Mouse (Mus musculus): ENCODE measurements around the gene Baat. TPM values are rescaled to one million over a fixed set of nuclear protein-coding genes. Genes with fewer than 3 reads are reported as not detected.

The Baat gene
- total RNA-seq (2021): under 1 TPM in 1 of 2 experiments, not detected in 1; 0.39 TPM
- long read RNA-seq, experiment 1: 0 reads
- long read RNA-seq, experiment 2: 0 reads

- no peak within 1 kb of the TSS for H3K4me3 ChIP-seq
- no peak for TF ChIP-seq CTCF (IDR thresholded peaks at IDR 0.05)
- no peak for DNase-seq
- no peak within 1 kb of the TSS for H3K27ac ChIP-seq
- intact Hi-C loops (cut with DNase I): no loop called here
These were observed at the start of gene Baat for GRCm38 (mm10) chr4:49506386-49506785. Gene Baat (minus strand): TSS chr4:49506557.

GRCm38 (mm10) chr4:49553380-49553779 is 47.0 kb upstream of the Baat start:
- Histone ChIP-seq H3K4me3 (no peak overlapping the region), H3K27ac (no peak overlapping the region)
- intact Hi-C loops (cut with DNase I): no loop called here
- TF ChIP-seq CTCF (IDR thresholded peaks at IDR 0.05): no peak
- no peak for DNase-seq

- intact Hi-C loops (cut with DNase I): no loop called here
- TF ChIP-seq CTCF (IDR thresholded peaks at IDR 0.05): no peak
- no peak for DNase-seq
- Histone ChIP-seq H3K4me3 (no peak within 1 kb of the TSS), H3K27ac (no peak within 1 kb of the TSS)
These were observed 43.0 kb upstream of the Baat start, which contains the start of gene Aldob for GRCm38 (mm10) chr4:49549383-49549782. Gene Aldob (minus strand): TSS chr4:49549546.

GRCm38 (mm10) chr4:49547544-49548219 is 41.3 kb upstream of the Baat start:
- intact Hi-C loops (cut with DNase I): no loop called here
- TF ChIP-seq CTCF (IDR thresholded peaks at IDR 0.05): no peak
- no peak for DNase-seq
- Histone ChIP-seq H3K27ac (no peak overlapping the region), H3K4me3 (no peak overlapping the region)

- no peak for DNase-seq
- no peak overlapping the region for H3K27ac ChIP-seq
- TF ChIP-seq CTCF (IDR thresholded peaks at IDR 0.05): no peak
- H3K4me3 ChIP-seq: no peak overlapping the region
- intact Hi-C loops (cut with DNase I): no loop called here
These were observed 40.7 kb upstream of the Baat start for GRCm38 (mm10) chr4:49546873-49547543.

GRCm38 (mm10) chr4:49546026-49546425 is 39.7 kb upstream of the Baat start:
- Histone ChIP-seq H3K27ac (no peak overlapping the region), H3K4me3 (no peak overlapping the region)
- no peak for TF ChIP-seq CTCF (IDR thresholded peaks at IDR 0.05)
- intact Hi-C loops (cut with DNase I): no loop called here
- DNase-seq: no peak

GRCm38 (mm10) chr4:49540966-49541365 is 34.6 kb upstream of the Baat start:
- no peak overlapping the region for H3K27ac ChIP-seq
- DNase-seq: peak; percentile 48
- H3K4me3 ChIP-seq: no peak overlapping the region
- TF ChIP-seq CTCF (IDR thresholded peaks at IDR 0.05): no peak
- intact Hi-C loops (cut with DNase I): no loop called here

GRCm38 (mm10) chr4:49539665-49540064 is 33.3 kb upstream of the Baat start:
- no peak for TF ChIP-seq CTCF (IDR thresholded peaks at IDR 0.05)
- Histone ChIP-seq H3K27ac (no peak overlapping the region), H3K4me3 (no peak overlapping the region)
- no peak for DNase-seq
- intact Hi-C loops (cut with DNase I): no loop called here

GRCm38 (mm10) chr4:49536671-49537070 is 30.3 kb upstream of the Baat start:
- intact Hi-C loops (cut with DNase I): no loop called here
- Histone ChIP-seq H3K27ac (no peak overlapping the region), H3K4me3 (no peak overlapping the region)
- no peak for TF ChIP-seq CTCF (IDR thresholded peaks at IDR 0.05)
- no peak for DNase-seq

GRCm38 (mm10) chr4:49535675-49536294 is 29.4 kb upstream of the Baat start:
- TF ChIP-seq CTCF (IDR thresholded peaks at IDR 0.05): no peak
- Histone ChIP-seq H3K27ac (no peak overlapping the region), H3K4me3 (no peak overlapping the region)
- no peak for DNase-seq
- intact Hi-C loops (cut with DNase I): no loop called here

- intact Hi-C loops (cut with DNase I): no loop called here
- H3K27ac ChIP-seq: no peak overlapping the region
- TF ChIP-seq CTCF (IDR thresholded peaks at IDR 0.05): no peak
- no peak for DNase-seq
- no peak overlapping the region for H3K4me3 ChIP-seq
These were observed 28.7 kb upstream of the Baat start for GRCm38 (mm10) chr4:49535036-49535435.

GRCm38 (mm10) chr4:49522576-49522975 is 16.2 kb upstream of the Baat start:
- peak overlapping the region; percentile 95; the same call in 1 of the 2 replicates for H3K4me3 ChIP-seq
- intact Hi-C loops (cut with DNase I): no loop called here
- no peak overlapping the region for H3K27ac ChIP-seq
- peak; percentile 21 for DNase-seq
- no peak for TF ChIP-seq CTCF (IDR thresholded peaks at IDR 0.05)

GRCm38 (mm10) chr4:49521346-49521745 is 15.0 kb upstream of the Baat start:
- Histone ChIP-seq H3K27ac (peak overlapping the region; percentile 94), H3K4me3 (peak overlapping the region; percentile 95)
- no peak for DNase-seq
- TF ChIP-seq CTCF (IDR thresholded peaks at IDR 0.05): no peak; the same call in 1 of the 2 replicates
- intact Hi-C loops (cut with DNase I): loop anchor here (2.0 kb wide), 1 partner anchor 109 kb away; no protein-coding TSS in a partner anchor
